Mouse (Mus musculus): Measurements from ENCODE around the gene Olfr378.

Gene Olfr378

GRCm38 (mm10) chr11:73428377-73428776 lies at the start of gene Olfr378:
Gene Olfr378 (minus strand): TSS chr11:73428477.
- no peak for DNase-seq (ENCODE audit: low spot score)

GRCm38 (mm10) chr11:73457408-73457807 lies 29.1 kb upstream of the Olfr378 start, which contains the start of gene Olfr380:
Gene Olfr380 (minus strand): TSS chr11:73457508.
- no peak for DNase-seq (ENCODE audit: low spot score)

DNA sequence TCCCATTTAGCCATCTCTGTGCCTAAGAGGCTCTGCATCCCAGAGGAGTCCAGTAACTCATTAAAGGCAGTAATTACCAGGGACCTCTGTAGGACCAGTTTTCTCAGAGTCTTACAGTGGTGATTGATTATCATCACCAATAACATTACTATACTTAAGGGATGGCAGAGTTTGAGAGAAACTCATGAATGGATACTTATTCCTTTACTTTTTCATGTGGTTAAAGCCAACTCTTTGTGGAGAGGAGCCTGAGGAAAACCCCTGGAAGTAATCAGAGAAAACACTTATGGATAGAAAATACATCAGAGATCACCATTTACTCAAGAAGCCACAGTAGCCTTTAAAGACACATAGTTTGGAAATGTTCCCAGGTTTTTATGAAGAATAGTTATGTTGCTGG lies 28.8 kb downstream of the Olfr378 start, which contains the start of gene Olfr1:
Gene Olfr1 (minus strand): TSS at position 101 of the 400 bp plus-strand sequence.
- DNase-seq (ENCODE audit: low spot score): no peak

GRCm38 (mm10) chr11:73395374-73395773 lies 32.9 kb downstream of the Olfr378 start:
- DNase-seq (ENCODE audit: low spot score): no peak
